Mouse (Mus musculus) embryonic fibroblast, embryonic 13.5 days (primary cell): ENCODE data around the gene Dus3l.

Source experiments
- CTCF ChIP-seq: IDR thresholded peaks from 2 replicates; pipeline ENCODE4 v1.5.1; 2011; ENCODE audit warnings: mild to moderate bottlenecking, control low read depth, low read length, moderate library complexity, borderline replicate concordance; ENCODE audit not compliant: insufficient read depth
- POLR2A ChIP-seq: IDR thresholded peaks from 2 replicates; pipeline ENCODE4 v1.6.1; 2011; ENCODE audit warnings: low read depth, mild to moderate bottlenecking, control low read depth, low read length, moderate library complexity

- TF ChIP-seq CTCF (no peak), POLR2A (no peak)
Measured at GRCm38 (mm10) chr17:56715360-56715759, 49.2 kb upstream of the Dus3l start.
